Mouse (Mus musculus) brain, embryonic 14.5 days (tissue): ENCODE measurements around the gene Zfp784. TPM values are rescaled to one million over a fixed set of nuclear protein-coding genes. Genes with fewer than 3 reads are reported as not detected.
"Not testable (repeated sequence)": the region's sequence is repeated elsewhere in the genome, so short reads cannot be mapped to it uniquely, and the experiment has no call there.

Experiments
- DNase-seq: peaks from one replicate; pipeline ENCODE4 v3.0.0-alpha.2; 2011; ENCODE audit warnings: low read depth
- CTCF ChIP-seq: fragments of 200-500 bp; IDR thresholded peaks from 2 replicates; pipeline ENCODE4 v1.5.1; 2012; ENCODE audit warnings: inconsistent platforms, mild to moderate bottlenecking, moderate library complexity, borderline replicate concordance; ENCODE audit not compliant: insufficient read depth, insufficient read length; ENCODE audit errors: extremely low read depth
- POLR2A ChIP-seq: fragments of 200-500 bp; IDR thresholded peaks from 2 replicates; pipeline ENCODE4 v1.6.1; 2012; ENCODE audit warnings: mild to moderate bottlenecking, inconsistent platforms, borderline replicate concordance; ENCODE audit not compliant: poor library complexity, insufficient read depth, insufficient read length, severe bottlenecking; ENCODE audit errors: extremely low read depth
- polyA plus RNA-seq: library from polyadenylated mRNA; depleted of rRNA; stranded (reverse); fragments of >200 nt; gene quantifications from 2 replicates; pipeline ENCODE4 v1.2.3, GENCODE M21; 2012; rRNA removed

Zfp784 gene
- polyA plus RNA-seq: 6.8 and 7.6 TPM in 2 replicates

GRCm38 (mm10) chr7:5038109-5038732, at the start of gene Zfp784:
TSS of gene Zfp784 (minus strand) at chr7:5038446.
- DNase-seq: peak; percentile 97
- TF ChIP-seq POLR2A: peak; percentile 40; the same call in 1 of the 2 replicates
- TF ChIP-seq CTCF: no peak

GRCm38 (mm10) chr7:5087886-5088285, 49.6 kb upstream of the Zfp784 start:
- no peak for DNase-seq
- TF ChIP-seq CTCF (no peak), POLR2A (no peak)

GRCm38 (mm10) chr7:5086921-5087440, 48.7 kb upstream of the Zfp784 start:
- no peak for TF ChIP-seq CTCF
- no peak for TF ChIP-seq POLR2A
- DNase-seq: no peak

- DNase-seq: no peak
- no peak for TF ChIP-seq POLR2A
Measured at GRCm38 (mm10) chr7:5085512-5085911, 47.3 kb upstream of the Zfp784 start.

- DNase-seq: no peak
- no peak for TF ChIP-seq CTCF
- TF ChIP-seq POLR2A: no peak
Measured at GRCm38 (mm10) chr7:5083325-5084105, 45.3 kb upstream of the Zfp784 start.

GRCm38 (mm10) chr7:5081939-5082338, 43.7 kb upstream of the Zfp784 start:
- no peak for DNase-seq

GRCm38 (mm10) chr7:5081241-5081640, 43.0 kb upstream of the Zfp784 start:
- TF ChIP-seq CTCF: no peak
- TF ChIP-seq POLR2A: no peak

More at GRCm38 (mm10) chr7:5081939-5082338, 43.7 kb upstream of the Zfp784 start:
- TF ChIP-seq POLR2A (no peak), CTCF (no peak)

GRCm38 (mm10) chr7:5080815-5081214, 42.6 kb upstream of the Zfp784 start:
- no peak for DNase-seq
- TF ChIP-seq CTCF (no peak), POLR2A (no peak)

More at GRCm38 (mm10) chr7:5081241-5081640, 43.0 kb upstream of the Zfp784 start:
- no peak for DNase-seq

- TF ChIP-seq POLR2A (peak; percentile 55), CTCF (peak; percentile 1; the same call in 1 of the 2 replicates)
Measured at GRCm38 (mm10) chr7:5080010-5080751, 41.9 kb upstream of the Zfp784 start, which contains the start of gene Epn1. TSS of gene Epn1 (plus strand) at chr7:5080235.

GRCm38 (mm10) chr7:5079365-5080009, 41.2 kb upstream of the Zfp784 start:
- DNase-seq: not testable (repeated sequence)

More at GRCm38 (mm10) chr7:5080010-5080751, 41.9 kb upstream of the Zfp784 start, which contains the start of gene Epn1:
- peak; percentile 99 for DNase-seq

- DNase-seq: no peak
- TF ChIP-seq POLR2A (no peak), CTCF (no peak)
Measured at GRCm38 (mm10) chr7:5076931-5077330, 38.7 kb upstream of the Zfp784 start.
